Mouse (Mus musculus) intestine, embryonic 15.5 days (tissue): ENCODE measurements around the gene Tuba4a. TPM values are rescaled to one million over a fixed set of nuclear protein-coding genes. Genes with fewer than 3 reads are reported as not detected.

Source experiments
- ATAC-seq: fragments of 200-750 bp; cut with Nextera tagmentation; 2 replicates; pipeline ENCODE4 v1.8.0; 2017; ENCODE audit warnings: moderate TSS enrichment, moderate library complexity
- H3K27ac ChIP-seq: fragments of 300-500 bp; sonication (generic); 2 replicates; pipeline ENCODE4 v1.5.1; 2015; ENCODE audit warnings: mild to moderate bottlenecking, inconsistent platforms
- H3K27me3 ChIP-seq: fragments of 300-500 bp; sonication (generic); replicated peaks from 2 replicates; pipeline ENCODE4 v1.6.1; 2015; ENCODE audit warnings: inconsistent platforms
- H3K36me3 ChIP-seq: fragments of 300-500 bp; sonication (generic); 2 replicates; pipeline ENCODE4 v1.6.1; 2015; ENCODE audit warnings: inconsistent platforms
- H3K4me1 ChIP-seq: fragments of 300-500 bp; sonication (generic); replicated peaks from 2 replicates; pipeline ENCODE4 v1.6.1; 2015; ENCODE audit warnings: inconsistent platforms
- H3K4me2 ChIP-seq: fragments of 300-500 bp; sonication (generic); replicated peaks from 2 replicates; pipeline ENCODE4 v1.6.1; 2015; ENCODE audit warnings: mild to moderate bottlenecking, inconsistent platforms
- H3K4me3 ChIP-seq: fragments of 300-500 bp; sonication (generic); replicated peaks from 2 replicates; pipeline ENCODE4 v1.5.1; 2015; ENCODE audit warnings: inconsistent platforms
- H3K9ac ChIP-seq: fragments of 300-500 bp; sonication (generic); 2 replicates; pipeline ENCODE4 v1.6.1; 2015; ENCODE audit warnings: inconsistent platforms
- H3K9me3 ChIP-seq: fragments of 300-500 bp; sonication (generic); 2 replicates; pipeline ENCODE4 v1.6.1; 2016; ENCODE audit warnings: inconsistent platforms
- WGBS: fragments of 180-500 bp; shearing (Covaris S2); methylation state at CpG from one replicate; pipeline ENCODE4 v1.1.7; 2015; 5-methylcytosine and 5-hydroxymethylcytosine counted together
- polyA plus RNA-seq: library from polyadenylated mRNA; unstranded; fragments of >200 nt; fragmentation: Nextera tagmentation; extraction: Ambion mirVana; gene quantifications from 2 replicates; pipeline ENCODE4 v1.2.1, GENCODE M21; 2015

Gene Tuba4a
- polyA plus RNA-seq, 1 experiment from 2014 or later, result 122 TPM

DNA sequence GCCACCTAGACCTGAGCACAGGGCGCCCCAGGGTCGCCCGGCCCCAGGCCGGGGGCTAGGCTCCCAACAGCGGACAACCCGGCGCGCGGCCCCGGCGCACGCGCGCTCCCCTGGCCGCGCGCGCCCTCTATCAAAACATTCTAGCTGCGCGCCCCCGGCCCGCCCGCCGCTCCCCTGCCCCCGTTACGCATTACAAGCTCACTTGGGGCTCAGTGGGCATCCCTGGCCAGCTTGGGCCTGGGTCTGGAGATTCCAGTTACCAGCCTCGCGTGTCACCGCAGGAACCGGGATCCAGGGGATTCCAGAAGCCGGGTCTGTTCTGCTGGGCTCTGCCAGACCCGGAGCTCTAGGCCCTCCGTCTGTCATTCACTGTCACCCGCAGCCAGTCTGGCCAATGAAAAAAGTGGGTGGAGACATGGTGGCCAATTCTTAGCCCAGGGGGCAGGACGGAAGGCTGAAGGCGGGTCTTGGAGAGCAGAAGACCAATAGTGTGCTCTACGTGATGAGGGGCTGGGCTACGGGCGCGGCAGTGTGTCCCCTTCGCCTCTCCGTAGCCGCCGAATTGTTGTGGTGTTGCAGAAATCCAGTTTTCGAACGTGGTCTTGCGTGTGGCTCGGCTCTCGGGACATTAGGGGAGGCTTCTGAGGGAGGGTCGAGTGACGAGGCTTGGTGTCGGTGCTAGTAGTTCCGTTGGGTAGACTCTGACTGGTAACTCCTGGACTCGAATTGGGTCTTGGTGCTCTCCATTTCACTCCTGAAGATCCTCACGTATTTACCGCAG is 27.9 kb downstream of the Tuba4a start, which contains the start of the genes Ankzf1 and Atg9a:
Gene Ankzf1 (plus strand): TSS at position 530 of the 781 bp plus-strand sequence.
Gene Atg9a (minus strand): TSS at position 575 of the 781 bp plus-strand sequence.
- WGBS, result under 1% methylated on average over 56 of the region's 56 CpGs
- Histone ChIP-seq H3K4me2 (peak within 1 kb of the TSS; percentile 84), H3K27ac (peak within 1 kb of the TSS; percentile 90), H3K36me3 (peaks cover 18% of the 10 kb centered on the region), H3K27me3 (no peaks in the 10 kb centered on the region), H3K9me3 (no peaks in the 10 kb centered on the region), H3K4me3 (peak within 1 kb of the TSS; percentile 77), H3K4me1 (peaks cover 12% of the 10 kb centered on the region; the same call in 1 of the 2 replicates), H3K9ac (peak within 1 kb of the TSS; percentile 83)
- peak; percentile 99 for ATAC-seq

- H3K9me3 ChIP-seq, result no peaks in the 10 kb centered on the region
- no peak for ATAC-seq
- H3K4me2 ChIP-seq, result peak overlapping the region; percentile 84
- peaks cover 18% of the 10 kb centered on the region for H3K36me3 ChIP-seq
- peaks cover 12% of the 10 kb centered on the region; the same call in 1 of the 2 replicates for H3K4me1 ChIP-seq
- peak overlapping the region; percentile 89 for H3K27ac ChIP-seq
- 46% methylated on average over 5 of the region's 5 CpGs for WGBS
- no peaks in the 10 kb centered on the region for H3K27me3 ChIP-seq
- H3K4me3 ChIP-seq, result peak overlapping the region; percentile 77
- H3K9ac ChIP-seq, result peak overlapping the region; percentile 83
Measured at GRCm38 (mm10) chr1:75191258-75191621, 28.4 kb downstream of the Tuba4a start.

DNA sequence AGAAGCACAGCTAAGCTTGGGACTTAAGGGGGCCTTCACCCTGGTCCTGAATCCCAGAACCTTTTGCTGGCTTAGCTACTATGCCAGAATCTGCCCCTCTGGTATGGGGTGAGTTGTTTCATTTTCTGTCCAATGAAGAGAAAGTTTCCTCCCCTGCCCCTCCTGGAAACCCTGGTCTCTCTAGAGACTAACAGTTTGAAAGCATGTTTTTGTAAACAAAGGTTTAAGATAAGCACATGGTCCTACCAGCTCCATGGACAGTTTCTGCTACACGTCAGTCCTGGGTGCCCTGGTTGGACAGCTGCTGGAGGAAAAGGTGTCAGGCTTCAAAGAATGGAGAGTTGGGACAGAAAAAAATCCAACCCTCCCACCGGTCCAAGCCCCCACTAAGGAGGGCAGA is 29.1 kb downstream of the Tuba4a start:
- Histone ChIP-seq H3K4me1 (peaks cover 12% of the 10 kb centered on the region; the same call in 1 of the 2 replicates), H3K9me3 (no peaks in the 10 kb centered on the region), H3K27ac (no peak overlapping the region), H3K36me3 (peaks cover 20% of the 10 kb centered on the region), H3K9ac (peak overlapping the region; percentile 83; the same call in 1 of the 2 replicates), H3K4me2 (peak overlapping the region; percentile 84), H3K27me3 (no peaks in the 10 kb centered on the region), H3K4me3 (peak overlapping the region; percentile 77; the same call in 1 of the 2 replicates)
- no peak for ATAC-seq
- 33% methylated on average over 2 of the region's 2 CpGs for WGBS

DNA sequence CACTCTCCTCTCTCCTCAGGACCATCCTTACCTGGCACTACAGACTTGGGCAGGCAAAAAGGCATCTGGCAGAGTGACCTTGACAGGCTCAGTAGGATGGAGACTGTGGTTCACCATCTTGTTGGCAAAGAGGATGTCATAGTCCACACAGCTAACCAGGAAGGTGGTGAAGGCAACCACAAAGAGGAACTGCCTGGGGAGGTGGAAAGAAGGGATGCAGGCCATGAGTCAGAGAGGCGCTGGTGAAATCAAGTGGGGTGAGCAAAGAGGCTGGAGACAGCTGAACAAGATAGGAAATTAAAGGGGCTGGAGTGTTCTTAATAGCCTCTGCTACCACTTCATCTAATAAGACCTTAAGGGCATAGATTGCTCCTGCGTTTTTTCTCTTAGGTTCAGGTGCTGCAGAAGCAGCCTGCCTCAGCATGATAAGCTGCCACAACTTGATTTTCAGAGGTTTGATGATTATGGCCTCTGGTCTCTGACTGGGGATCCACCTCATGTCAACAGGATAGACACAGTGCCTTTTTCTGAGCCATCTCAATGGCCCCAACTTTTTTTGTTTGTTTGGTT is 31.7 kb downstream of the Tuba4a start:
- Histone ChIP-seq H3K27ac (no peak overlapping the region), H3K4me1 (peaks cover 12% of the 10 kb centered on the region; the same call in 1 of the 2 replicates), H3K9me3 (no peaks in the 10 kb centered on the region), H3K27me3 (no peaks in the 10 kb centered on the region), H3K4me2 (no peak overlapping the region), H3K9ac (no peak overlapping the region), H3K4me3 (no peak overlapping the region), H3K36me3 (peaks cover 35% of the 10 kb centered on the region)
- WGBS, result 89% methylated on average over 2 of the region's 2 CpGs
- no peak for ATAC-seq

DNA sequence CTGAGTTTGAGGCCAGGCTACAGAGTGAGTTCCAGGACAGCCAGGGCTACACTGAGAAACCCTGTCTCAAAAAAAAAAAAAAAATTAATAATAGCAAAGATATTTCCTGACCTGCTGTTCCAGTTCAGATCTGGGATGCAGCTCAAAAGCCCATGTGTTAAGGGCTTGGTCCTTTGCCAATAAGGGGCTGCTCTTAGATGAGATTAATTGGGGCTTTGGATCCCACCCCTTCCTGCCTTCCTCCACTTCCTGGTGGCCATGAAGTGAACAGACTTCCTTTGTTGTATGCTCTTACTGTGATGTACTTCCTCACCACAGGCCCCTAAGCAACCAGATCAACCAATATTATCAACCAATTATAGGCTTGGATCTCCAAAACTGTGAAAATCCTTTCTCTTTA is 32.5 kb downstream of the Tuba4a start:
- ATAC-seq, result no peak

GRCm38 (mm10) chr1:75185495-75185894 is 34.2 kb downstream of the Tuba4a start:
- no peak overlapping the region for H3K4me2 ChIP-seq
- WGBS, result 89% methylated on average over 11 of the region's 11 CpGs
- no peaks in the 10 kb centered on the region for H3K9me3 ChIP-seq
- H3K4me1 ChIP-seq, result peaks cover 16% of the 10 kb centered on the region; the same call in 1 of the 2 replicates
- no peak overlapping the region for H3K4me3 ChIP-seq
- no peak for ATAC-seq
- H3K27me3 ChIP-seq, result no peaks in the 10 kb centered on the region
- H3K27ac ChIP-seq, result no peak overlapping the region
- H3K9ac ChIP-seq, result no peak overlapping the region
- H3K36me3 ChIP-seq, result peaks cover 46% of the 10 kb centered on the region

More for the DNA sequence above, 32.5 kb downstream of the Tuba4a start:
- peaks cover 12% of the 10 kb centered on the region; the same call in 1 of the 2 replicates for H3K4me1 ChIP-seq
- H3K9me3 ChIP-seq, result no peaks in the 10 kb centered on the region
- peaks cover 43% of the 10 kb centered on the region for H3K36me3 ChIP-seq
- H3K4me2 ChIP-seq, result no peak overlapping the region
- H3K27ac ChIP-seq, result no peak overlapping the region
- H3K27me3 ChIP-seq, result no peaks in the 10 kb centered on the region
- H3K9ac ChIP-seq, result no peak overlapping the region
- no peak overlapping the region for H3K4me3 ChIP-seq

- H3K9ac ChIP-seq, result no peak overlapping the region
- WGBS, result 81% methylated on average over 4 of the region's 4 CpGs
- no peak for ATAC-seq
- H3K9me3 ChIP-seq, result no peaks in the 10 kb centered on the region
- peaks cover 20% of the 10 kb centered on the region for H3K4me1 ChIP-seq
- peaks cover 40% of the 10 kb centered on the region for H3K36me3 ChIP-seq
- H3K4me2 ChIP-seq, result no peak overlapping the region
- no peak overlapping the region for H3K4me3 ChIP-seq
- H3K27me3 ChIP-seq, result no peaks in the 10 kb centered on the region
- no peak overlapping the region for H3K27ac ChIP-seq
Measured at GRCm38 (mm10) chr1:75182160-75182559, 37.5 kb downstream of the Tuba4a start.

DNA sequence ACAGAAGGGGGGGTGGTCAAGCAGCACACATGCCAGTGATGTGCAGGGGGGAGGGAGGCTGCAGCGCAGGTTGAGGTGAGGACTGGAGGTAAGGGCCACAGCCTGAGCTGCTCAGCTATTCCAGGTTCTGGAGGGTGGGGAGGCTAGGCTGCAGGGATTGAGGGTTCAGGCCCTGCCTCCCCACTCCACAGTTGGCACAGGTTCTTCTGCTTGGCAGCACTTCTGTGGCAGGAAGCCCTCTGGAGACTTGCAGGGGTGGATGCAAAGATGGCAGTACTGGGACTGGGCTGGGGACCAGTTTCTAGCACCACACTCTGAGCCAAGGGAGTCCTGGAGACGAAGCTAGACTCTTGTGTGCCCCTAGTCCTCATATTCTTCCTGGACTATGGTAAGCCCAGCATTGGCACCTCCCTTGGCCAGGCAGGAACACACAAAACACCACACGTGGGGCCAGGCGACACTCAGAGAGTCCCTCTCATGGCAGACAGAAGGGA is 38.2 kb downstream of the Tuba4a start:
- Histone ChIP-seq H3K36me3 (peaks cover 35% of the 10 kb centered on the region), H3K9ac (no peak overlapping the region), H3K27me3 (no peaks in the 10 kb centered on the region), H3K27ac (no peak overlapping the region), H3K4me1 (peaks cover 20% of the 10 kb centered on the region), H3K9me3 (no peaks in the 10 kb centered on the region), H3K4me2 (peak overlapping the region; percentile 95; the same call in 1 of the 2 replicates), H3K4me3 (no peak overlapping the region)
- no peak for ATAC-seq
- 84% methylated on average over 4 of the region's 4 CpGs for WGBS

DNA sequence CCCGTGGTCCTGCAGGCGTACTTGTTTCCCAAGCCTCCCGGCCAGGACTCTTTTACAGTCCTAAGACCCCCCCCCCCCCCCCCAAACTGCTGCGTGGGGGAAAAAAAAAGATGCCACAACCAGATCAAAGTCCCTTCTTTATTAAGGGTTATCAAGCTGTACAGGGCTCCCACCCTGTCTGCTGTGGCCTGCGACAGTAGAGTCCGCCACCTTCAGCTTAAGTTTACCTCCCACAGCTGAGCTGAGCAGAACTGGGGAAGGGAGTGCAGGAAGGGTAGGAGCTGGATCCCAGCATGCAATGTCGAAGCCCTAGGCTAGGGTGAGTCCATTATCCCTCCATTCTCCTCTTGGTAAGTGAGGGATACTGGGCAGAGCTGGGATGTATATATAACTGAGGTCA is 38.9 kb downstream of the Tuba4a start:
- WGBS, result 30% methylated on average over 7 of the region's 7 CpGs
- H3K4me1 ChIP-seq, result peaks cover 20% of the 10 kb centered on the region
- ATAC-seq, result peak; percentile 54
- peaks cover 35% of the 10 kb centered on the region for H3K36me3 ChIP-seq
- peak overlapping the region; percentile 95 for H3K4me2 ChIP-seq
- H3K27ac ChIP-seq, result no peak overlapping the region
- peak overlapping the region; percentile 64 for H3K4me3 ChIP-seq
- H3K9me3 ChIP-seq, result no peaks in the 10 kb centered on the region
- H3K9ac ChIP-seq, result no peak overlapping the region
- no peaks in the 10 kb centered on the region for H3K27me3 ChIP-seq

DNA sequence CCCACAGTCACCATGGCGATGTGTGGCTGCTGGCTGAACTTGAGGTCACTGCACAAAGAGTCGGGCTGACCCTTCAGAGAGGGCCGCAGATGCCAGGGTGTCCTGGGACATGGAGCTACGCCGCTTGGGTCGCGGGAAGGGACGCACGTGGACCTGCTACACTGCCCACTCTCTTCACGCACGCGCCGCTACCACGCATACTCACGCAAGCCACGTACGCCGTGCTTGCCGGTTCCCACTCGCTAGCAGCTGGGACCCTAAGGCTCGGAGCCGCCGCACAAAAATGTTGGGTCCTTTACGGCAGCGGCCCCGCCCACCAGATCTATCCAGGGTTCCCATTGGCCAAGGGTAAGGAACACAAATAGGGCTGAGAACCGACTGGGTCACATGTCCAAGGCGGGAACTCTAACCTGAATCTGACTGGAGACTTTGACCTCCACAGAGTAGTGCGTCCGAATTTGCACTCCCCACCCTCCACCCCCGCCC is 39.5 kb downstream of the Tuba4a start, which contains the start of gene Abcb6:
Gene Abcb6 (minus strand): TSS at position 288 of the 486 bp plus-strand sequence.
- peak; percentile 93 for ATAC-seq

DNA sequence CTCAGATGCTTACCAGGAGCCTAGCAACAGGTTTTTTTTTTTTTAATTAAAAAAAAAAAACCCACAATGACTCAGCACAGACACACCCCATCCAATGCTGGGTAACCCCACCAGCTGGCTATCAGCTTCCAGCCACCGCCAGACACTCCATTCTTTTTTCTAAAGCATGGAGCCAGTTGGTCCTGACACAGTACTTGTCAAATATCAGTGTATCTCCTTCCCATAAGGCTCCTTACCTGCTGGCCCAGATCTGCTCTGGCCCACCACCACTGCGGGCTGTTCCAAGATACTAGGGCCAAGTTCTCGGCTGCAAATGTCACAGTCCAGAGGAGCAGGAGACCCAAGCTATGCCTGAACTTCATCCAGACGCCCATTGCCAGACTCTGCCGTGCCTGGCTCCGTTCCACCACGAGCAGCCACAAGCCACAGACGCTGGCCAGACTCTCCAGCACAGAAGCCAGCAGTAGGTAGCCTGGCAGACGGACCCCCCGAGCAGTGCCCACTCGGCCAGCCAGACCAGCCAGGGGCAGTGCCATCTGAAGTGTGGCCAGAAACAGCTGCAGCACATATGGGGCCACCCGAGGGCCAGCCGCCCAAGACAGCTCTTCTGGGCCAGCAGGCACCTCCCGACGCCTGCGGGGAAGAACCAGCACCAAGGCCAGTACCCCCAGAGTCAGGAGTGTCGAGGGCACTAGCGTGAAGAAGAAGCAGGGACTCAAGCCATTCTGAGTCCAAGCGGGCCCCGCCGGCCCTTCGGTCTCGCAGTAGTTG is 40.1 kb downstream of the Tuba4a start:
- H3K4me2 ChIP-seq, result peak overlapping the region; percentile 95
- peak; percentile 64 for ATAC-seq

More for the DNA sequence above, 39.5 kb downstream of the Tuba4a start, which contains the start of gene Abcb6:
- Histone ChIP-seq H3K36me3 (peaks cover 31% of the 10 kb centered on the region), H3K4me3 (peak within 1 kb of the TSS; percentile 64), H3K9me3 (no peaks in the 10 kb centered on the region), H3K4me2 (peak within 1 kb of the TSS; percentile 95), H3K27ac (peak within 1 kb of the TSS; percentile 42; the same call in 1 of the 2 replicates), H3K9ac (peak within 1 kb of the TSS; percentile 63), H3K4me1 (peaks cover 20% of the 10 kb centered on the region), H3K27me3 (no peaks in the 10 kb centered on the region)
- WGBS, result under 1% methylated on average over 31 of the region's 31 CpGs

More for the DNA sequence above, 40.1 kb downstream of the Tuba4a start:
- Histone ChIP-seq H3K9me3 (no peaks in the 10 kb centered on the region), H3K9ac (peak overlapping the region; percentile 63), H3K4me1 (peaks cover 20% of the 10 kb centered on the region), H3K27ac (no peak overlapping the region), H3K36me3 (peaks cover 27% of the 10 kb centered on the region), H3K27me3 (no peaks in the 10 kb centered on the region), H3K4me3 (peak overlapping the region; percentile 64)
- WGBS, result 8% methylated on average over 23 of the region's 23 CpGs
